Mouse (Mus musculus): ENCODE data around the gene Cryba4. TPM values are rescaled to one million over a fixed set of nuclear protein-coding genes. Genes with fewer than 3 reads are reported as not detected.

Cryba4 gene
- total and polyA plus RNA-seq, 2 experiments from 2014 or later, result 2.4 TPM; not detected in 1

- Histone ChIP-seq H3K4me3 (ENCODE audit: low read depth, low read length) (no peak overlapping the region), H3K27me3 (ENCODE audit: insufficient read depth, low read length) (no peaks in the 10 kb centered on the region), H3K4me2 (ENCODE audit: low read depth) (no peak overlapping the region), H3K9ac (no peak overlapping the region), H3K36me3 (ENCODE audit: insufficient read depth) (no peaks in the 10 kb centered on the region), H3K27ac (ENCODE audit: low read depth, low read length) (no peak overlapping the region), H3K4me1 (ENCODE audit: insufficient read depth) (peaks cover 3% of the 10 kb centered on the region; the same call in 1 of the 2 replicates), H3K9me3 (ENCODE audit: low read length) (no peaks in the 10 kb centered on the region)
- TF ChIP-seq CTCF (IDR thresholded peaks at IDR 0.05; ENCODE audit: low read depth), result no peak
- DNase-seq (no peak), ATAC-seq (no peak)
- WGBS, result 82% methylated on average over 5 of the region's 5 CpGs
Measured at GRCm38 (mm10) chr5:112265110-112265509, 12.8 kb upstream of the Cryba4 start.

- Histone ChIP-seq H3K27me3 (ENCODE audit: insufficient read depth, low read length) (no peaks in the 10 kb centered on the region), H3K36me3 (ENCODE audit: insufficient read depth) (no peaks in the 10 kb centered on the region), H3K4me3 (ENCODE audit: low read depth, low read length) (no peak overlapping the region), H3K9me3 (ENCODE audit: low read length) (no peaks in the 10 kb centered on the region), H3K4me2 (ENCODE audit: low read depth) (no peak overlapping the region), H3K27ac (ENCODE audit: low read depth, low read length) (no peak overlapping the region), H3K4me1 (ENCODE audit: insufficient read depth) (peaks cover 3% of the 10 kb centered on the region; the same call in 1 of the 2 replicates), H3K9ac (no peak overlapping the region)
- DNase-seq (no peak), ATAC-seq (no peak)
- no peak for TF ChIP-seq CTCF (IDR thresholded peaks at IDR 0.05; ENCODE audit: low read depth)
- WGBS, result 88% methylated on average over 7 of the region's 7 CpGs
Measured at GRCm38 (mm10) chr5:112264099-112264498, 11.8 kb upstream of the Cryba4 start.

DNA sequence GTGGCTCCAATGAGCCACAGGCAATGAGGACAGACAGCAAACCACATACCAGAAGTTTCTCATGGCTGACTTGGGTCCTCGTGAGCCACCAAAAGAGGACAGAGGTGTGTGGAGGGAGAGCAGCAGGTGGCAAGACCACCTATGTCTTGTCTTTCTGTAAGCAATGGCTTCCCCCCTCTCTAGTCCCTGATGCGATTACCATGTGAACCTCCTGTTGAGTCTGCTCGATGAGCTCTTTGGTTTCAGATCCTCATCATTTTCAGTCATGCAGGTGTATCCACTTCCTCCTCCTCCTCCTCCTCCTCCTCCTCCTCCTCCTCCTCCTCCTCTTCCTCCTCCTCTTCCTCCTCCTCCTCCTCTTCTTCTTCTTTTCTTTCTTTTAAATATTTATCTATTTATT lies 8.5 kb upstream of the Cryba4 start:
- no peak overlapping the region for H3K9ac ChIP-seq
- H3K27me3 ChIP-seq (ENCODE audit: insufficient read depth, low read length), result no peaks in the 10 kb centered on the region
- ATAC-seq, result no peak
- no peak overlapping the region for H3K27ac ChIP-seq (ENCODE audit: low read depth, low read length)
- no peak for TF ChIP-seq CTCF (IDR thresholded peaks at IDR 0.05; ENCODE audit: low read depth)
- H3K4me3 ChIP-seq (ENCODE audit: low read depth, low read length), result no peak overlapping the region
- H3K4me1 ChIP-seq (ENCODE audit: insufficient read depth), result peaks cover 7% of the 10 kb centered on the region; the same call in 1 of the 2 replicates
- no peaks in the 10 kb centered on the region for H3K36me3 ChIP-seq (ENCODE audit: insufficient read depth)
- DNase-seq, result no peak
- H3K9me3 ChIP-seq (ENCODE audit: low read length), result no peaks in the 10 kb centered on the region
- 74% methylated on average over 3 of the region's 3 CpGs for WGBS
- H3K4me2 ChIP-seq (ENCODE audit: low read depth), result no peak overlapping the region

DNA sequence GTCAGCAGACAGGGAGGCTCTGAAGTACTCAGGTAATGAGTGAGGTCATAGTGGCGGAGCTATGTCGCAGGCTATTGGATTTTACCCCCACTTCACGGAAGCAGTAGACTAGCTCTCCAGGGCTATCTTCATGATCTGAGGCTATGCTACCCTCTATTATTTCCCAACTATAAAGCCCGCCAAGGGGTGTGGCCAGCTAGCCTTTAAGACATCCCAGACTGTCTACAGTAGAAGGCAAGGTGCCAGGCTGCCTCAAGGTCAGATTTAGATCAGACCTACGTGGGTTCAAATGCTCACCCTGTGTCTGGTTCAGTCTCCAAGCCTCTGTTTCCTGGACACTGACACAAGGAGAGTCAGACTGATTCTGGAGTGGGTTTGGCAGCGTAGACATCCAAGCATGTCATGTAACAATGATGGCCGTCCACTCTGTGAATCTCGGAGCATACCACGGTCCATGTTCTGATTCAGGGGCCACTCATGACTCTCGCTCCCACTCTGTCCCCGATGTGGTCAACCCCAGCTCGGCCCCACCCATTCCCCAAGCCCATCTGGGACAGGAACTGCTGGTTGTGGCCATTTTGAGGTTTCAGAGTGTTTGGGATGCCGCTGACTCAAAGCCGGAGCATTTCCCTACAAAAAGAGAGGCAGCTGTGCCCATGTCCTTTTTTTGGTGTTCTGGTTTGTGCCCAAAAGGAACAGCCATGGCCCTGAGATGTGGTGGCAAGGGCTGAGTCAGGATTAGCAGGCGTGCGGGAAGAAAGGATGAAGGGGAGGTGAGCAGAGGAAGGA lies 7.7 kb upstream of the Cryba4 start:
- WGBS, result 84% methylated on average over 16 of the region's 16 CpGs

DNA sequence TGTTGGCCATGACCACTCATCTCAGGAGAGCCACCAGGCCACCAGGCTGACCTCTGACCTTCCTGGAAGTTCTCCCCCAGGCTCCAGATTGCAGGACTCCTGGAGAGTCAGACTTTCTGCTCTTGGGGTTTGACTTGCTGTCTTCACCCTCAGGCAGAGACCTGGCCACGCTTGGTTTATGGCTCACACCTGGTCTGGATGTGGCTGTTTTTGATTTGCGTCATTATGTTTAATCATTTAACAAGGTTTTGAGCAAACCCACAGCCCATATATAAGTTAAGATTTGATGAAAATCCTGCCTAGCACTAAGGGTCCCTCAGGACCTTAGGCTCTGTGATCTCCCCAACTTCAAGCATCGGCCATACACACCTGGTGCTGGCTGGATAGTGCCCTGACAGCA lies 5.6 kb upstream of the Cryba4 start:
- Histone ChIP-seq H3K4me3 (ENCODE audit: low read depth, low read length) (no peak overlapping the region), H3K9me3 (ENCODE audit: low read length) (no peaks in the 10 kb centered on the region), H3K27ac (ENCODE audit: low read depth, low read length) (no peak overlapping the region), H3K4me2 (ENCODE audit: low read depth) (no peak overlapping the region), H3K9ac (no peak overlapping the region), H3K4me1 (ENCODE audit: insufficient read depth) (peaks cover 3% of the 10 kb centered on the region; the same call in 1 of the 2 replicates), H3K36me3 (ENCODE audit: insufficient read depth) (no peaks in the 10 kb centered on the region), H3K27me3 (ENCODE audit: insufficient read depth, low read length) (no peaks in the 10 kb centered on the region)
- no peak for TF ChIP-seq CTCF (IDR thresholded peaks at IDR 0.05; ENCODE audit: low read depth)
- ATAC-seq (no peak), DNase-seq (no peak)
- 79% methylated on average over 3 of the region's 3 CpGs for WGBS

More for the DNA sequence above, 7.7 kb upstream of the Cryba4 start:
- Histone ChIP-seq H3K4me2 (ENCODE audit: low read depth) (no peak overlapping the region), H3K27me3 (ENCODE audit: insufficient read depth, low read length) (no peaks in the 10 kb centered on the region), H3K4me1 (ENCODE audit: insufficient read depth) (peaks cover 3% of the 10 kb centered on the region; the same call in 1 of the 2 replicates), H3K9ac (no peak overlapping the region), H3K36me3 (ENCODE audit: insufficient read depth) (no peaks in the 10 kb centered on the region), H3K27ac (ENCODE audit: low read depth, low read length) (no peak overlapping the region), H3K9me3 (ENCODE audit: low read length) (no peaks in the 10 kb centered on the region), H3K4me3 (ENCODE audit: low read depth, low read length) (no peak overlapping the region)
- DNase-seq (no peak), ATAC-seq (no peak)
- no peak for TF ChIP-seq CTCF (IDR thresholded peaks at IDR 0.05; ENCODE audit: low read depth)

- H3K4me3 ChIP-seq (ENCODE audit: low read depth, low read length), result no peak overlapping the region
- no peak for TF ChIP-seq CTCF (IDR thresholded peaks at IDR 0.05; ENCODE audit: low read depth)
- DNase-seq (no peak), ATAC-seq (no peak)
- H3K9me3 ChIP-seq (ENCODE audit: low read length), result no peaks in the 10 kb centered on the region
- no peak overlapping the region for H3K27ac ChIP-seq (ENCODE audit: low read depth, low read length)
- H3K9ac ChIP-seq, result no peak overlapping the region
- WGBS, result 72% methylated on average over 9 of the region's 9 CpGs
- peaks cover 3% of the 10 kb centered on the region; the same call in 1 of the 2 replicates for H3K4me1 ChIP-seq (ENCODE audit: insufficient read depth)
- H3K36me3 ChIP-seq (ENCODE audit: insufficient read depth), result no peaks in the 10 kb centered on the region
- no peaks in the 10 kb centered on the region for H3K27me3 ChIP-seq (ENCODE audit: insufficient read depth, low read length)
- no peak overlapping the region for H3K4me2 ChIP-seq (ENCODE audit: low read depth)
Measured at GRCm38 (mm10) chr5:112256457-112256856, 4.1 kb upstream of the Cryba4 start.

DNA sequence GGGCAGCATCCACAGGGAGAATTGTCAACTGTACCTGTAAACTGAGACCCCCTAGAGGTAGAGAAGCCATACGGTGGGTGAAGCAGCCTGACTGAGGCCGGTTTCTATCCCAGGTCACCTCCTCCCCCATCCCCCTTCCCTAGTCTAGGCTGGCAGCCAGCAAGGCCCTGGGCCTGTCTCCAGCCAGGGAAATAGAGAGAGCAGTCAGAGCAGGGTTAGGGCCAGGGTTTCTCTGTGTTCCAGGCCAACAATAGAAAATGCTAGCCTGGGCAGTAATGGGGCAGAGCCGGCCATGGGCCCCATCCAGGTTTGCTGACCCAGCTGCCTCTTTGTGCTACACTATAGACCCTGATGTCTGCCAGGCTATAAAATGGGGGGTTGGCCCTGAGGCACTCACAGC lies 3.1 kb upstream of the Cryba4 start, which contains the start of gene Crybb1:
TSS of gene Crybb1 (plus strand) at position 390 of the 400 bp plus-strand sequence.
- Histone ChIP-seq H3K27ac (ENCODE audit: low read depth, low read length) (no peak within 1 kb of the TSS), H3K4me1 (ENCODE audit: insufficient read depth) (peaks cover 3% of the 10 kb centered on the region; the same call in 1 of the 2 replicates), H3K27me3 (ENCODE audit: insufficient read depth, low read length) (no peaks in the 10 kb centered on the region), H3K9ac (no peak within 1 kb of the TSS), H3K36me3 (ENCODE audit: insufficient read depth) (no peaks in the 10 kb centered on the region), H3K9me3 (ENCODE audit: low read length) (no peaks in the 10 kb centered on the region), H3K4me2 (ENCODE audit: low read depth) (no peak within 1 kb of the TSS), H3K4me3 (ENCODE audit: low read depth, low read length) (no peak within 1 kb of the TSS)
- 32% methylated on average over 3 of the region's 3 CpGs for WGBS
- no peak for DNase-seq
- TF ChIP-seq CTCF (IDR thresholded peaks at IDR 0.05; ENCODE audit: low read depth), result no peak
- ATAC-seq, result peak; percentile 38; the same call in 1 of the 2 replicates
